9 mouse cellular contexts compared by ENCODE assay signal in genomic region chr17:30746056-30747024, GRCm38 (mm10).
DNase-seq lines count a peak whose midpoint lies in the region; ATAC-seq and TF ChIP-seq lines count a peak whose summit lies in the region.
"Had no signal": no experiment of that assay in that cellular context is flagged by ENCODE, and none has a peak within 500 bp of the region (broad histone marks: within the 10 kb centered on the region; RNA-seq: fewer than 3 reads in every experiment).

No protein-coding gene starts in this region.

- no peak overlapping the region for H3K9ac ChIP-seq in embryonic facial prominence, embryonic 14.5 days (ENCODE audit: low read depth, low read length)
- no peak overlapping the region for H3K9ac ChIP-seq in limb, embryonic 14.5 days (ENCODE audit: low read depth, low read length, severe bottlenecking)
- H3K9ac ChIP-seq in neural tube, embryonic 14.5 days (replicated peaks; ENCODE audit: low read depth, low read length): no peak overlapping the region
- H3K9ac ChIP-seq: heart, embryonic 13.5 days had no signal

- H3K4me3 ChIP-seq in embryonic facial prominence, embryonic 14.5 days (ENCODE audit: low read depth, low read length): no peak overlapping the region
- no peak overlapping the region for H3K4me3 ChIP-seq in limb, embryonic 14.5 days (replicated peaks; ENCODE audit: low read length)
- H3K4me3 ChIP-seq in neural tube, embryonic 14.5 days (ENCODE audit: low read depth, low read length): no peak overlapping the region
- H3K4me3 ChIP-seq: heart, embryonic 13.5 days had no signal

- H3K27me3 ChIP-seq in embryonic facial prominence, embryonic 14.5 days (replicated peaks; ENCODE audit: control insufficient read depth, insufficient read depth, low read length): no peaks in the 10 kb centered on the region
- H3K27me3 ChIP-seq in limb, embryonic 14.5 days (ENCODE audit: control insufficient read depth, insufficient read depth, low read length): no peaks in the 10 kb centered on the region
- H3K27me3 ChIP-seq in neural tube, embryonic 14.5 days (ENCODE audit: control insufficient read depth, insufficient read depth, low read length): no peaks in the 10 kb centered on the region
- H3K27me3 ChIP-seq: heart, embryonic 13.5 days had no signal

- no peak overlapping the region for H3K4me2 ChIP-seq in embryonic facial prominence, embryonic 14.5 days (ENCODE audit: low read depth, low read length)
- H3K4me2 ChIP-seq in limb, embryonic 14.5 days (replicated peaks; ENCODE audit: low read depth, low read length, severe bottlenecking): no peak overlapping the region
- H3K4me2 ChIP-seq in neural tube, embryonic 14.5 days (ENCODE audit: low read depth, low read length): peak overlapping the region; percentile 24; the same call in 1 of the 2 replicates
- H3K4me2 ChIP-seq: heart, embryonic 13.5 days had no signal

- ATAC-seq in embryonic facial prominence, embryonic 14.5 days (ENCODE audit: low read depth): peak; percentile 62; the same call in 1 of the 2 replicates
- ATAC-seq in limb, embryonic 14.5 days (ENCODE audit: low FRiP score, low read depth): no peak
- ATAC-seq in neural tube, embryonic 14.5 days (ENCODE audit: low read depth): peak; percentile 77
- ATAC-seq in megakaryocyte-erythroid progenitor cell, adult 5-6 weeks (replicated peaks; ENCODE audit: low FRiP score, low TSS enrichment, poor library complexity, severe bottlenecking): no peak

- no peak overlapping the region for H3K27ac ChIP-seq in embryonic facial prominence, embryonic 14.5 days (replicated peaks; ENCODE audit: low read depth, low read length)
- H3K27ac ChIP-seq in limb, embryonic 14.5 days (replicated peaks; ENCODE audit: low read depth, low read length): no peak overlapping the region
- H3K27ac ChIP-seq in neural tube, embryonic 14.5 days (ENCODE audit: low read depth, low read length): no peak overlapping the region
- H3K27ac ChIP-seq: heart, embryonic 13.5 days had no signal

- DNase-seq in ovary, postnatal 10 days (ENCODE audit: low spot score): peak; percentile 24
- no peak for DNase-seq in ovary, adult 18-20 months (ENCODE audit: low spot score)
- DNase-seq in adrenal gland, postnatal 25 days: peak; percentile 67
- DNase-seq in embryonic facial prominence, embryonic 14.5 days (ENCODE audit: low spot score): peak; percentile 40
- peak; percentile 42 for DNase-seq in hindlimb bud, embryonic 11.5 days (ENCODE audit: extremely low spot score, low read depth, low spot score)
- peak; percentile 40 for DNase-seq in limb, embryonic 14.5 days (ENCODE audit: low spot score)

- no peak for TF ChIP-seq POLR2A in limb, embryonic 14.5 days (IDR thresholded peaks at IDR 0.05; ENCODE audit: borderline replicate concordance, extremely low read depth, insufficient read depth, insufficient read length)

- no peaks in the 10 kb centered on the region for H3K4me1 ChIP-seq in embryonic facial prominence, embryonic 14.5 days (ENCODE audit: control insufficient read depth, insufficient read depth, low read length)
- H3K4me1 ChIP-seq in limb, embryonic 14.5 days (ENCODE audit: control insufficient read depth, insufficient read depth, low read length): no peaks in the 10 kb centered on the region
- no peaks in the 10 kb centered on the region for H3K4me1 ChIP-seq in neural tube, embryonic 14.5 days (ENCODE audit: control insufficient read depth, insufficient read depth, low read length)
- H3K4me1 ChIP-seq: heart, embryonic 13.5 days had no signal

- no peaks in the 10 kb centered on the region for H3K36me3 ChIP-seq in embryonic facial prominence, embryonic 14.5 days (ENCODE audit: control insufficient read depth, insufficient read depth, low read length)
- no peaks in the 10 kb centered on the region for H3K36me3 ChIP-seq in limb, embryonic 14.5 days (ENCODE audit: control insufficient read depth, insufficient read depth, low read length)
- H3K36me3 ChIP-seq in neural tube, embryonic 14.5 days (ENCODE audit: control insufficient read depth, insufficient read depth, low read length): no peaks in the 10 kb centered on the region
- H3K36me3 ChIP-seq: heart, embryonic 13.5 days had no signal

- no peaks in the 10 kb centered on the region for H3K9me3 ChIP-seq in embryonic facial prominence, embryonic 14.5 days (ENCODE audit: control insufficient read depth, low read length)
- H3K9me3 ChIP-seq in limb, embryonic 14.5 days (ENCODE audit: control insufficient read depth, low read length): no peaks in the 10 kb centered on the region
- H3K9me3 ChIP-seq in neural tube, embryonic 14.5 days (ENCODE audit: control insufficient read depth, low read length): no peaks in the 10 kb centered on the region
- H3K9me3 ChIP-seq: heart, embryonic 13.5 days had no signal

- WGBS in embryonic facial prominence, embryonic 14.5 days: 59% methylated on average over 29 of the region's 29 CpGs
- 53% methylated on average over 29 of the region's 29 CpGs for WGBS in limb, embryonic 14.5 days
- 40% methylated on average over 29 of the region's 29 CpGs for WGBS in neural tube, embryonic 14.5 days

Comparison
In these comparisons a context has a peak if more than half of its experiments do, and no peak if none do; other contexts are left out.
1. ATAC-seq: peak in embryonic facial prominence, embryonic 14.5 days (single experiment) and neural tube, embryonic 14.5 days (single experiment); none in limb, embryonic 14.5 days (single experiment) and megakaryocyte-erythroid progenitor cell, adult 5-6 weeks (single experiment).